Mouse (Mus musculus): ENCODE data around the gene Gm45753.

The Gm45753 gene

DNA sequence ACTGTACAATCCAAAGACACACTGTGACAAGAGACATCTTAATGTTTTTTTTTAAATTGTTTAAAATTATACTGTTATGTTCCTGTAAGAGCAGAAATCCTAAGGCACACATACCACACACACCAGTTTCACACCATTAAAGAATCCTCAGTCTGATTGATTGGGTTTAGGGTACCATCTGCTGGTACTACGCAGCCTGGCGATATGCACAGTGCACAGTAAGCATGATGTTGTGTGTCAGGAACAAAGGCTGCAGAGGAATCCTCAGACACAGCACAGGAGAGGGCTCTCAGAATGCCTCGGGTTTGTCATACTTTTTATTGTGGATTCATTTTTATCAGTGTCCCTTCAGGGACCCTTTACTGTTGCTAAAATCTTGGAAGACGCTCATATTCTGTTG is 33.9 kb downstream of the Gm45753 start:
- no peak for DNase-seq (ENCODE audit: low spot score in 2 of 2)

DNA sequence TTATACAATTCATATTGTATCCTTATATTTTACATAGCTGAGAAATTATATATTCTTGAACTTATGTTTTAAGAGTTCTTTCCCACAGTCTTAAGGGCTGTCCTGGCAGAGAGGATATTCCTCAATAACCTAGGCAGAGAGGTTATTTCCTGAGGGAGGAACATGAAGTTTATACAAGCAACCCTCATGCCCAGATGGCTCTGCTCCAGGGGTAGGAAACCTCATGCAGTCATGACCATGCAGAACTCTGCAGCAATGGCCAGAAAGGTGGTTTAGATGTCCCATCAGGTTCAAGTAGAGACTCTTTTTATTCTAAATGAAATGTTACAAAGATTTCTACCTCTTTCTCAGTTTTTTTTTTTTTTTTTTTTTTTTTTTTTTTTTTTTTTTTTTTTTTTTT is 39.2 kb downstream of the Gm45753 start:
- DNase-seq (ENCODE audit: low spot score in 2 of 2) = no peak

DNA sequence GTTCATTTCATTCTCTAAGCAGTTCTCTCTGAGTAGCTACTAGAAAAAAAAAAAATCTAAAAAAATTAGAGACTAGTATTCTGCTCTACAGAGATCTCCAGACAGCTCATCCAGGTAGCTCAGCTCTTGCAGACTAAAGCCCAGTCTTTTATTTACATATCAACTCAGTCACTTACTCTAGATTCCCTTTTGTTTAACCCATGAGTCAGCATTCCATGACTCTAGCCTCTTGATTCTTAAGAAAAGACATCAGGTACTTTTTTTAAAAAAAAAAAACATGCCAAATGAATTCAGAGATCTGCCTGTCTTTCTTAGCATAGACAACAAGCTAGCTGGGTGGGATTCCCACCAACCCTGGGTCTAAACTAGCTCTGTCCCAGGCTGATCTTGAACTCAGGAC is 39.8 kb downstream of the Gm45753 start:
- DNase-seq (ENCODE audit: low spot score in 2 of 2) = no peak

- DNase-seq (ENCODE audit: low spot score in 2 of 2) = no peak
Measured at GRCm38 (mm10) chr8:45267611-45268391, 40.5 kb downstream of the Gm45753 start.

GRCm38 (mm10) chr8:45266993-45267392 is 41.3 kb downstream of the Gm45753 start:
- DNase-seq (ENCODE audit: low spot score in 2 of 2) = no peak

DNA sequence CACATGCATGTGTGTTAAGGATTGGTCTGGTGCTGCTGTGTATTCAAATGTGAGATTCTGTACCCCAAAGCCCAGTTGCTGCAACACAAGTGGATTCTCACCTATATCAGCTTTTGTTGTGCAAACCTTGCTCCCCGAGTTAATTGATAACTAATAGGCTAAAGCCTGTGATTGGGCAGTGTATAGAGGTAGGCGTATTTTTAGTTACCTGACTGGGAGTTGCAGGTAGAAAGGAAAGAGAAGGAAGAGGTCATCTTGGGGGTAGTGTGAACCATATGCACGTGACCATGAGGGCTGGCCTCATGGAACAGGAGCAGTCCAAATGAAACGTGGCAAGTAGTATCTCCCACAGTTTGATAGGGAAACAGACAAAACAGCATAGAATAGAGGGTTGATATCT is 43.3 kb downstream of the Gm45753 start:
- DNase-seq (ENCODE audit: low spot score in 2 of 2) = no peak

- DNase-seq (ENCODE audit: low spot score in 2 of 2) = no peak
Measured at GRCm38 (mm10) chr8:45262851-45263250, 45.4 kb downstream of the Gm45753 start.

DNA sequence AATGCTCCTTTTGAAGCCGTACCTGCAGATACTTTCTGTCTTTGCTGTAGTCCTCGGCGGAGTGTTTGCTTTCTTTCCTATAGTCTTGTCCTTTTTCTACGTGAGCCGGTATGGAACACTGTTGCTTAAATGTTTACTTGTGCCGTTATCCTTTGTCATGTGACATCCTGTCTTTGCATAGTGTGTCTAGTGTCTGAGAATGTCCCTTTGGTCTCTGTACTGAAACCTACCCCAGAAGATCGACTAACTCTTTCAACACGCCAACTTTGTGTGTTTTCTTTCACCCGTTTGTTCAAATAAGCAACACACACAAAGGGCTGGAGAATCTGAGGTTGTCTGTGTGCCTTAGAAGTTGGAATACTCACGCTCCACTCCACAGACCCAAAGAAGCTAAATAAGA is 46.3 kb downstream of the Gm45753 start, which contains the start of gene F11:
TSS of gene F11 (minus strand) at position 112 of the 400 bp plus-strand sequence.
- no peak for DNase-seq (ENCODE audit: low spot score in 2 of 2)

- DNase-seq (ENCODE audit: low spot score in 2 of 2) = no peak
Measured at GRCm38 (mm10) chr8:45258421-45258820, 49.8 kb downstream of the Gm45753 start.

- DNase-seq (ENCODE audit: low spot score in 2 of 2) = no peak
Measured at GRCm38 (mm10) chr8:45255040-45255439, 53.2 kb downstream of the Gm45753 start.

GRCm38 (mm10) chr8:45254194-45254842 is 53.9 kb downstream of the Gm45753 start:
- DNase-seq (ENCODE audit: low spot score in 2 of 2) = no peak

DNA sequence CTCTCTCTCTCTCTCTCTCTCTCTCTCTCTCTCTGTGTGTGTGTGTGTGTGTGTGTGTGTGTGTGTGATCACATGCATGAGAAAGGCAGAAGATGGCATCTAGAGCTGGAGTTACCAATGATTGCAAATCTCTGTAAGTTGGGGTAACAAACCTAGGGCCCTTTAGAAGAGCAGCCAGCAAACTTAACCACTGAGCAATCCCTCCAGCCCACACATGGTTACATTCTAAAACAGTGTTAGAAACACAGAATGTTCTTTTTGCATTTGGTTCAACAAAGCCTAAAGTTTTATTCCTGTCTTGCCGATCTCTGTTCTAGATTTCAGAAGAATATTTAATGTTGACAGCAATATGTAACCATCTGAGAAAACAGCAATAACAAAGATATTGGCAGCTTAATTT is 54.7 kb downstream of the Gm45753 start:
- DNase-seq (ENCODE audit: low spot score in 2 of 2) = no peak

DNA sequence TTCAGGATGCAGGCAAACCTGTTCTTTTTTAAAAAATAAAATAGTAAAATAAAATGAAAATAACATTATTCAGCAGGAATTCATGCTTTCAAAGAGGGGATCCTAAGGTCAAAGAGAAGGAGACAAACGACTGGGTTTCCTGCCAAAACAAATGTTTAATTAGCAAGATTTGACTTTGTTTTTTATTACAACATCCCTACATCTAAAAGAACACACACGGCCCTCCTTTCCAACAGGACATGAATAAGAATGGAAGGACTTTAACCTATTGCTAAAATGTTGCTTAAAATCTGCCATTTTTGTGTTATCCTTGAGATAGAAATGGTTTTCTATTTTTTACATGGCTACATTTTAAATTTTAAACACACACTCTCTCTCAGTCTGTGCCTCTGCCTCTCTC is 55.2 kb downstream of the Gm45753 start:
- no peak for DNase-seq (ENCODE audit: low spot score in 2 of 2)

DNA sequence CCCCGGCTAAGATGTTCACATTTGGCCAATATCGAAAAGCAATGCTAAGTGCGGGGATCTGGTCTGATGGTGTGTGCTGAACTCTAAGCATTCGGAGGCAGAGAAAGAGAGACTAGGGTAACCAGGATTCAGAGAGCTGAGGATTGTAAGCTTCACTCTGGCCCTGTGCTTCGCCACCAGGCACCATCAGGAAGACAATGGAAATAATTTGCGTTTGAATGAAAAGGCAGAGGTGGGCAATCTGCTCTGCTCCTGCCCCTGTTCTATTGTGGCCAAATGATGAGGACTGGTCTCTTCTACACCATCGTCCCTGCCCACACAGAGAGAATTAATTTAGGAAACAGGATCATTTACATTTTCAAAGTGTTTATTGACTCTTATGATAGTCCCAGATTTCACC is 62.0 kb downstream of the Gm45753 start:
- no peak for DNase-seq (ENCODE audit: low spot score in 2 of 2)

DNA sequence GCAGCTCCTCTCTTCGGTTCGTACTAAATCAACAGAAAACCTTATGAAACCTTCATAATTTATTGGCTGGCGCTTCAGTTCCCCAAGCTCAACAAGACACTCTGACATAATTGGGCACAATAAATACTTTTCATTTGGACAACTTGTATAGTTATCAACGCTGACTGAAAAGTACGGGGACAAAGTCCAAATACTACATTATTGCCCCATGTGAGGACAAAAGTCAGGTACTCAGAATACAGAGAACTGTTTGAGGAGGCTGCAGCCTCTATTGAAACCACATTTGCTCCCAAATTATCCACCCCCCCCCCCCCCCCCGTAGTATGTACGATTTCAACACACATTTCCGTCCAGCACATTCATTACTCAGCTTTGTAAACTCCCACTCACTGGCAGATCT is 68.9 kb downstream of the Gm45753 start:
- DNase-seq (ENCODE audit: low spot score in 2 of 2) = no peak

- DNase-seq (ENCODE audit: low spot score in 2 of 2) = no peak
Measured at GRCm38 (mm10) chr8:45238282-45238681, 70.0 kb downstream of the Gm45753 start.

DNA sequence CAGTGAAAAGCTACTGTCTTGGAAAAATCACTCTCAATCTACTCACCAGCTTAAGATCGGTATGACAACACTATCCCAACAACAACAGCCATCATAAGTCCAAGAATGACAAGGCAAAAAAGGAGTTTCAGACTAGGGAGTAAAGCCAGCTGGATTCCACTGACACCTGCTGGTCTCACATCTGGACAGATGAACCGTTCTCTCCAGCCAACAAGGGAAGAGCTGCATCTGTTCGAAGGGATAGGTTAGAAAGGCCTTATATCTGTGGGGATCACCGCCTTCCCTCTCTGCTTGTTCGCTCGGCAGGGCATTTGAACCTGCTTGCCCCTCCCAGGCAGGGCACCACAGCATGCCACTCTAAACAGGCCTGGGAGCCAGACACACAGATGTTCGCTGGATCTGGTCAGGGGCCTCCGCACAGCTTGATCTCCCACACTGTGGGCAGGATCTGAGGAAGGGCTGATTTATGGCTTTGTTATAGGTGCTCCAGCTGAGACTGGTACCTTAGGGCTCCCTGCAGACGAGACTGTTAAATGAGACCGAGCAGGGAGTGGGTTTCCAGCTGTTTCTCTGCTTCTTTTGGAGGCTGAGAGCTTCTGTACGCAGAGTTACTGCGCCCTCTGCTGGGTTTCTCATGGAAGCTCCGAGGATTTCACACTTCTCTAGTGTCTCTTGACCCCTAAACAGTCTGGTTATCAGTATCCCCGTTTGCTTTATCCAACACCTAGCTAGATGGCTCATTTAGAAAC is 71.9 kb downstream of the Gm45753 start:
- DNase-seq (ENCODE audit: low spot score in 2 of 2) = no peak

DNA sequence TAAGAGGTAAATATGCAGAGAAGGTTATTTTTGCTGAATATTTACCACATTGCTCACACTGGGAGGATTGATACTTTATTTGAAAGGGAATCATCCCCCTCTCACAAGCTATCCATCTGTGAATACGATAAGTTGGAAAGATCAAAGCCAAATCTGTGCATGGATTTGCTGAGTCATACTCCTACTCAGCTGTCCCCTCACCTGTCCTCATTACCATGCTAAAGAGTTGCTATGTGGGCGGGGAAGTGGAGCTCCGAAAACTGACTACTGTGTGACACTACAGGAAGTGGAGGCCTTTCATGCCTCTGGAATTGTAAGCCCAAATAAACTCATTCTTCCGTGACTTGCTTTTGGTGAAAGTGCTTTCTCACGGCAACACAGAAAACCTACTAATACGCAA is 73.0 kb downstream of the Gm45753 start:
- no peak for DNase-seq (ENCODE audit: low spot score in 2 of 2)

DNA sequence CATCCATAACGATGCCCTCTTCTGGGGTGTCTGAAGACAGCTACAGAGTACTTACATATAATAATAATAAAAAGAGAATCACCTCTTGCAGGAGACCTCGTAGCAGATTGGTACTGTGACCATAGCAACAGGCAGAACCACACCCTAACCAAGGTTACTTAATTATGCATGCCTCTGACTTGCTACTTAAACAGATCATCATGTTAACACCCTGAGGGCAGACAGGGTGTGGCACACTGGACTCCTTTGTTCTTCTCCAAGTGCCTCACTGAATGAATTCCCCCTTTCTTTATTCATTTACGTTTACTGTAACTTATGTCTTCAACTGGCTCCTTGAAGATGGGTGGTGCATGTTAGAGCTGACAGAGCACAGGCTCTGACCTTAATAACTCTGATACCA is 75.0 kb downstream of the Gm45753 start:
- no peak for DNase-seq (ENCODE audit: low spot score in 2 of 2)

Data from spleen, postnatal 4 days (tissue).